8 mouse cellular contexts compared by ENCODE assay signal in the genomic region with DNA sequence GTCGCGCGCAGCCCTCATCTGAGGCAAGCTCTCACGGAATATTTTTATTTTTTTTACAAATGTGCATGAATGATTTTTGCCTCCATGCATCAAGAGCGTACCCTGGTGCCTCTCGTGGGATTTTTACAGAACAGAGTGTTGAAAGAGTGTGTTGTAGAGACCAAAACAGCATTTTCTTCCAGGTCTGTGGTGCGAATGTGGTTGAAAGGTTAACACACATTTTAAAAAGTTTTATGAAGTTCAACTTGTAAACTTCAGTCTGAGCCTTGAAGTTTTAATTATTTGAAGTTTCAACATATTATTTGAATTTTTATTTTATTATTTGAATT. TPM values are rescaled to one million over a fixed set of nuclear protein-coding genes. Genes with fewer than 3 reads are reported as not detected.
A peak's percentile ranks its signal among the peaks of the same experiment; 100 is the strongest.
DNase-seq lines count a peak whose midpoint lies in the region; ATAC-seq and TF ChIP-seq lines count a peak whose summit lies in the region.

No protein-coding gene starts in this region.

- peak overlapping the region; percentile 98 for H3K4me2 ChIP-seq in heart, embryonic 12.5 days

- ATAC-seq in heart, embryonic 12.5 days (ENCODE audit: insufficient number of reproducible peaks, low FRiP score): no peak
- peak; percentile 18 to 20; a peak in 2 of 4 replicates for ATAC-seq in hematopoietic stem cell, adult 5-6 weeks (replicated peaks in 1 of 2; ENCODE audit: insufficient read depth in 1 of 2, low FRiP score in 2 of 2, low TSS enrichment in 1 of 2, low read depth in 1 of 2, poor library complexity in 2 of 2, severe bottlenecking in 2 of 2)
- ATAC-seq in megakaryocyte, adult 5-6 weeks (ENCODE audit: poor library complexity, severe bottlenecking): peak; percentile 13; the same call in 1 of the 2 replicates

- H3K27ac ChIP-seq in heart, embryonic 12.5 days (ENCODE audit: poor library complexity, severe bottlenecking): peak overlapping the region; percentile 79
- no peak overlapping the region for H3K27ac ChIP-seq in ES-E14 (ENCODE audit: insufficient read depth, low read depth, low read length, poor library complexity, severe bottlenecking)

- H3K27me3 ChIP-seq in heart, embryonic 12.5 days (replicated peaks): no peaks in the 10 kb centered on the region

- peaks cover 19% of the 10 kb centered on the region for H3K4me1 ChIP-seq in heart, embryonic 12.5 days (replicated peaks)
- H3K4me1 ChIP-seq in ES-E14 (ENCODE audit: control insufficient read depth in 2 of 2, insufficient read depth in 2 of 2, low read length in 2 of 2, poor library complexity in 1 of 2): peaks cover 0 to 10% of the 10 kb centered on the region in 2 experiments; a peak in 1 of 4 replicates

- peak overlapping the region; percentile 97 for H3K4me3 ChIP-seq in heart, embryonic 12.5 days
- peak overlapping the region; percentile 72 to 97 for H3K4me3 ChIP-seq in ES-E14 (ENCODE audit: insufficient read depth in 1 of 2, low read depth in 1 of 2, low read length in 2 of 2, poor library complexity in 1 of 2, severe bottlenecking in 1 of 2)

- no peaks in the 10 kb centered on the region for H3K9me3 ChIP-seq in heart, embryonic 12.5 days (replicated peaks)
- no peaks in the 10 kb centered on the region for H3K9me3 ChIP-seq in ES-E14 (ENCODE audit: control insufficient read depth, insufficient read depth, low read depth, low read length)

- intact Hi-C loops in heart, postnatal 10 days (cut with DNase I): loop anchor here (1.0 to 10.0 kb wide), 3 partner anchors 100 to 261 kb away; partner anchors contain the start of genes Hist1h2ac and Hist1h2bc

- peak overlapping the region; percentile 64 for H3K9ac ChIP-seq in heart, embryonic 12.5 days
- peak overlapping the region; percentile 61; the same call in 1 of the 2 replicates for H3K9ac ChIP-seq in ES-E14 (ENCODE audit: insufficient read depth, low read depth, low read length, poor library complexity, severe bottlenecking)

- WGBS in heart, embryonic 12.5 days: under 1% methylated on average over 7 of the region's 7 CpGs

- peaks cover 33% of the 10 kb centered on the region for H3K36me3 ChIP-seq in heart, embryonic 12.5 days
- H3K36me3 ChIP-seq in ES-E14 (ENCODE audit: control insufficient read depth, insufficient read depth, low read length, poor library complexity, severe bottlenecking): peaks cover 20% of the 10 kb centered on the region

- in situ Hi-C loops in ES-E14 (cut with MboI; ENCODE audit: low sequenced_read_pairs in 2 of 2, unreplicated experiment in 2 of 2): loop anchor here in 1 of 2 experiments (25.0 kb wide), 2 partner anchors 1387 to 1562 kb away; partner anchors contain the start of genes Hist1h2ag, Hist1h2ah, Hist1h2bj and Hist1h2bk

- no peak for DNase-seq in heart, postnatal 10 days
- no peak for DNase-seq in ES-E14 (ENCODE audit: low read depth, low spot score)
- no peak for DNase-seq in adrenal gland, adult 2 months
- no peak for DNase-seq in c-Kit-positive CD71-positive TER-119-positive erythroid progenitor cells, embryonic 14.5 days (ENCODE audit: low spot score)
- DNase-seq in urinary bladder, postnatal 25 days (ENCODE audit: low spot score): no peak

TF ChIP-seq in ES-E14, 5 proteins besides CTCF, POLR2A, EP300 and RAD21:
- TF ChIP-seq ZNF384 (IDR thresholded peaks at IDR 0.05; ENCODE audit: low read depth, low read length) (no peak), MAFK (IDR thresholded peaks at IDR 0.05; ENCODE audit: insufficient read depth, low read depth, low read length) (no peak), ZC3H11A (IDR thresholded peaks at IDR 0.05; ENCODE audit: borderline replicate concordance, low read depth, low read length) (no peak), CHD2 (IDR thresholded peaks at IDR 0.05; ENCODE audit: low read depth, low read length) (no peak), HCFC1 (IDR thresholded peaks at IDR 0.05; ENCODE audit: borderline replicate concordance, insufficient read depth, low read length) (no peak)

RNA-seq across cellular contexts. Expression of gene Abt1, which starts 0.3 kb away (rescaled TPM):
- 8.1 and 8.9 TPM in 2 replicates for polyA plus RNA-seq in heart, embryonic 12.5 days (2016; fragmentation: Nextera tagmentation; extraction: Ambion mirVana)
- total RNA-seq in heart, postnatal 10 days (2021): 1 to 10 TPM; 5.3 to 5.6 TPM
- 10.5 and 15.5 TPM in 2 replicates for total RNA-seq in ES-E14 (2012; rRNA removed)
- total RNA-seq in hematopoietic stem cell, adult 5-6 weeks (2017): 12.5 and 18.7 TPM in 2 replicates
- 5.1 and 5.2 TPM in 2 replicates for total RNA-seq in megakaryocyte, adult 5-6 weeks (2015)
- 6.8 and 11.2 TPM in 2 replicates for total RNA-seq in megakaryocyte, adult 5-6 weeks (2017)
- total RNA-seq in adrenal gland, adult 2 months (2021): 1 to 10 TPM; 7.0 to 8.5 TPM
- polyA plus RNA-seq in adrenal gland, adult 2 months (2012; rRNA removed): 1.1 TPM in 2 replicates

RNA-seq across cellular contexts. Expression of gene Btn1a1, which starts 41.7 kb away (rescaled TPM):
- 2.6 and 2.9 TPM in 2 replicates for polyA plus RNA-seq in heart, embryonic 12.5 days (2016; fragmentation: Nextera tagmentation; extraction: Ambion mirVana)
- total RNA-seq in heart, postnatal 10 days (2021): not detected
- 0.11 and 0.62 TPM in 2 replicates for total RNA-seq in ES-E14 (2012; rRNA removed)
- 0.20 TPM in 1 of 2 replicates, not detected in the other for total RNA-seq in hematopoietic stem cell, adult 5-6 weeks (2017)
- total RNA-seq in megakaryocyte, adult 5-6 weeks (2015): not detected in 2 replicates
- total RNA-seq in megakaryocyte, adult 5-6 weeks (2017): not detected in 2 replicates
- total RNA-seq in adrenal gland, adult 2 months (2021): not detected
- polyA plus RNA-seq in adrenal gland, adult 2 months (2012; rRNA removed): not detected in 2 replicates

RNA-seq across cellular contexts. Expression of gene Zfp322a, which starts 55.0 kb away (rescaled TPM):
- 43.0 and 46.7 TPM in 2 replicates for polyA plus RNA-seq in heart, embryonic 12.5 days (2016; fragmentation: Nextera tagmentation; extraction: Ambion mirVana)
- total RNA-seq in heart, postnatal 10 days (2021): 10 to 100 TPM; 18.9 to 21.7 TPM
- 15.8 and 15.9 TPM in 2 replicates for total RNA-seq in ES-E14 (2012; rRNA removed)
- 53.6 and 57.6 TPM in 2 replicates for total RNA-seq in hematopoietic stem cell, adult 5-6 weeks (2017)
- 18.8 and 20.3 TPM in 2 replicates for total RNA-seq in megakaryocyte, adult 5-6 weeks (2015)
- 39.8 and 46.7 TPM in 2 replicates for total RNA-seq in megakaryocyte, adult 5-6 weeks (2017)
- 10 to 100 TPM; 16.3 to 20.7 TPM for total RNA-seq in adrenal gland, adult 2 months (2021)
- polyA plus RNA-seq in adrenal gland, adult 2 months (2012; rRNA removed): 0.40 and 0.53 TPM in 2 replicates
